Mouse (Mus musculus): Measurements from ENCODE around the gene Fgf2.

DNA sequence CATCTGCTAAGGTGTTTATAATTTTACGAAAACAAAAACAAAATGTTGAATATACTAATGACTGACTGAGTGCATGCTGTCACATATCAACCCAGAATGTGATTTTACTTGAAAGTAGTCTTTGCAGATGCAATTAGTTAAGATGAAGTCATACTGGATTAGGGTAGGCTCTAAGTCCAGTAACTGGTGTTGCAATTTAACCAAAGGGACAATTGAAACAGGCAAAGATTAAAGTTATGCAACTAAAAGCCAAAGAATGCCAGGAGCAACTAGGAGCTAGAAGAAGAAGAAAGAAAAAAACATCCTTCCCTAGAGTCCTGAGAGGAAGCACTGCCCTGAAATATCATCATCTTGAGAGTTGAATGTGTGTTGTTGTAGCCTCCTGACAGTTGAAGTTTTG, 31.9 kb upstream of the Fgf2 start:
- no peak for TF ChIP-seq EP300 (IDR thresholded peaks at IDR 0.05; ENCODE audit: low read depth in 1 of 2, low read length in 2 of 2)
- TF ChIP-seq ZNF384 (IDR thresholded peaks at IDR 0.05; ENCODE audit: low read depth, low read length) = no peak
- no peak for TF ChIP-seq CHD2 (IDR thresholded peaks at IDR 0.05; ENCODE audit: low read length)
- TF ChIP-seq POLR2A (IDR thresholded peaks at IDR 0.05; ENCODE audit: control insufficient read depth in 1 of 2, insufficient read depth in 1 of 2, low read depth in 1 of 2, low read length in 2 of 2, poor library complexity in 1 of 2) = no peak
- TF ChIP-seq JUND (IDR thresholded peaks at IDR 0.05; ENCODE audit: low read depth, low read length) = no peak
- TF ChIP-seq MAZ (IDR thresholded peaks at IDR 0.05; ENCODE audit: low read depth, low read length) = no peak
- no peak for TF ChIP-seq ZMIZ1 (IDR thresholded peaks at IDR 0.05; ENCODE audit: low read depth, low read length)
- TF ChIP-seq HCFC1 (IDR thresholded peaks at IDR 0.05; ENCODE audit: low read depth, low read length) = no peak
- no peak for TF ChIP-seq GABPA (IDR thresholded peaks at IDR 0.05; ENCODE audit: low read depth, low read length)
- TF ChIP-seq USF2 (IDR thresholded peaks at IDR 0.05; ENCODE audit: borderline replicate concordance in 1 of 2, insufficient read depth in 1 of 2, low read depth in 1 of 2, low read length in 2 of 2) = no peak
- TF ChIP-seq USF1 (IDR thresholded peaks at IDR 0.05; ENCODE audit: low read depth, low read length) = no peak
- no peak for TF ChIP-seq SIN3A (IDR thresholded peaks at IDR 0.05; ENCODE audit: low read length)
- no peak for TF ChIP-seq CHD1 (IDR thresholded peaks at IDR 0.05; ENCODE audit: low read depth, low read length)

Measured in MEL (cell line).